Mouse (Mus musculus): ENCODE data around the gene Cd27. TPM values are rescaled to one million over a fixed set of nuclear protein-coding genes. Genes with fewer than 3 reads are reported as not detected.
"Not testable (repeated sequence)": the region's sequence is repeated elsewhere in the genome, so short reads cannot be mapped to it uniquely, and the experiment has no call there.

Cd27 gene
- polyA plus RNA-seq (2015; fragmentation: Nextera tagmentation; extraction: Ambion mirVana) = 3.1 and 5.7 TPM in 2 replicates

- WGBS = 47% methylated on average over 6 of the region's 6 CpGs
- ATAC-seq (ENCODE audit: low read depth) = no peak
- Histone ChIP-seq H3K4me2 (ENCODE audit: low read depth, low read length) (no peak within 1 kb of the TSS), H3K9ac (ENCODE audit: low read length) (peak within 1 kb of the TSS; percentile 34; the same call in 1 of the 2 replicates), H3K4me3 (ENCODE audit: low read length) (no peak within 1 kb of the TSS), H3K4me1 (replicated peaks; ENCODE audit: control insufficient read depth, insufficient read depth, low read length) (peaks cover 15% of the 10 kb centered on the region; the same call in 1 of the 2 replicates), H3K27ac (ENCODE audit: low read length) (no peak within 1 kb of the TSS), H3K9me3 (ENCODE audit: control insufficient read depth, low read length) (no peaks in the 10 kb centered on the region), H3K27me3 (ENCODE audit: control insufficient read depth, insufficient read depth, low read depth, low read length) (no peaks in the 10 kb centered on the region), H3K36me3 (ENCODE audit: control insufficient read depth, insufficient read depth, low read length) (no peaks in the 10 kb centered on the region)
Measured at GRCm38 (mm10) chr6:125236782-125237181, at the start of gene Cd27. Gene Cd27, minus strand, starts transcription at chr6:125237010.

DNA sequence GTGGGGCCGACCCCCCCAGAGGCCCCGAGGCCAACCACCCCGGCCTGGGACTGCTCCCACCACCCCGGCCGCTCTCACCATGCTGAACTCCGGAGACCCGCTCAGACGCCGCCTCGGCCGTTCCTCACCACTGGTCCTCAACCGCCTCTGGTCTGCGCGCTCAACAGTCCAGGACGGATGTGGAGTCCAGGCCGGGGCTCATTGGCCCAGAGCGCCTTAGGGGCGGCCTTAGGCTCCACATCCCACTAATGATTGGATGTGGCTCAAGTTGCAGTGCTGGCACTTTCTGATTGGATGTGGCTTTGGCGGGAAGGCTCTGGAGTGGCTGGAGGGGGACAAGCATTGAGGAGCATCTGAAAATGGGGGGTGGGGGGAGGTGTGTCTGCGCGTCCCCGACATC, 49.1 kb upstream of the Cd27 start, which contains the start of gene Tuba3a:
TSS of gene Tuba3a (minus strand) at position 153 of the 400 bp plus-strand sequence.
- ATAC-seq (ENCODE audit: low read depth) = no peak
- H3K9me3 ChIP-seq (ENCODE audit: control insufficient read depth, low read length) = 0 out of 2 replicates have a peak, but pooled peaks cover 5% of the 10 kb centered on the region
- 94% methylated on average over 22 of the region's 22 CpGs for WGBS

GRCm38 (mm10) chr6:125284751-125285150, 47.9 kb upstream of the Cd27 start:
- no peak overlapping the region for H3K9ac ChIP-seq (ENCODE audit: low read length)
- ATAC-seq (ENCODE audit: low read depth) = no peak
- no peak overlapping the region for H3K27ac ChIP-seq (ENCODE audit: low read length)
- no peaks in the 10 kb centered on the region for H3K36me3 ChIP-seq (ENCODE audit: control insufficient read depth, insufficient read depth, low read length)
- no peak overlapping the region for H3K4me3 ChIP-seq (ENCODE audit: low read length)
- H3K4me2 ChIP-seq (ENCODE audit: low read depth, low read length) = no peak overlapping the region
- no peaks in the 10 kb centered on the region for H3K27me3 ChIP-seq (ENCODE audit: control insufficient read depth, insufficient read depth, low read depth, low read length)
- H3K9me3 ChIP-seq (ENCODE audit: control insufficient read depth, low read length) = 0 out of 2 replicates have a peak, but pooled peaks cover 5% of the 10 kb centered on the region
- 0 out of 2 replicates have a peak, but pooled peaks cover 2% of the 10 kb centered on the region for H3K4me1 ChIP-seq (replicated peaks; ENCODE audit: control insufficient read depth, insufficient read depth, low read length)
- WGBS = 84% methylated on average over 7 of the region's 7 CpGs

More for the DNA sequence above, 49.1 kb upstream of the Cd27 start, which contains the start of gene Tuba3a:
- H3K27me3 ChIP-seq (ENCODE audit: control insufficient read depth, insufficient read depth, low read depth, low read length) = no peaks in the 10 kb centered on the region; the same call in 1 of the 2 replicates
- no peak within 1 kb of the TSS for H3K27ac ChIP-seq (ENCODE audit: low read length)
- no peak within 1 kb of the TSS for H3K4me2 ChIP-seq (ENCODE audit: low read depth, low read length)
- H3K4me3 ChIP-seq (ENCODE audit: low read length) = no peak within 1 kb of the TSS
- no peak within 1 kb of the TSS for H3K9ac ChIP-seq (ENCODE audit: low read length)
- 0 out of 2 replicates have a peak, but pooled peaks cover 2% of the 10 kb centered on the region for H3K4me1 ChIP-seq (replicated peaks; ENCODE audit: control insufficient read depth, insufficient read depth, low read length)
- no peaks in the 10 kb centered on the region for H3K36me3 ChIP-seq (ENCODE audit: control insufficient read depth, insufficient read depth, low read length)

- H3K27ac ChIP-seq (ENCODE audit: low read length) = no peak overlapping the region
- H3K36me3 ChIP-seq (ENCODE audit: control insufficient read depth, insufficient read depth, low read length) = no peaks in the 10 kb centered on the region
- H3K4me3 ChIP-seq (ENCODE audit: low read length) = no peak overlapping the region
- H3K9me3 ChIP-seq (ENCODE audit: control insufficient read depth, low read length) = 0 out of 2 replicates have a peak, but pooled peaks cover 5% of the 10 kb centered on the region
- no peaks in the 10 kb centered on the region for H3K27me3 ChIP-seq (ENCODE audit: control insufficient read depth, insufficient read depth, low read depth, low read length)
- H3K4me1 ChIP-seq (replicated peaks; ENCODE audit: control insufficient read depth, insufficient read depth, low read length) = 0 out of 2 replicates have a peak, but pooled peaks cover 2% of the 10 kb centered on the region
- 23% methylated on average over 8 of the region's 8 CpGs for WGBS
- no peak for ATAC-seq (ENCODE audit: low read depth)
- H3K9ac ChIP-seq (ENCODE audit: low read length) = no peak overlapping the region
- no peak overlapping the region for H3K4me2 ChIP-seq (ENCODE audit: low read depth, low read length)
Measured at GRCm38 (mm10) chr6:125284250-125284649, 47.4 kb upstream of the Cd27 start.

DNA sequence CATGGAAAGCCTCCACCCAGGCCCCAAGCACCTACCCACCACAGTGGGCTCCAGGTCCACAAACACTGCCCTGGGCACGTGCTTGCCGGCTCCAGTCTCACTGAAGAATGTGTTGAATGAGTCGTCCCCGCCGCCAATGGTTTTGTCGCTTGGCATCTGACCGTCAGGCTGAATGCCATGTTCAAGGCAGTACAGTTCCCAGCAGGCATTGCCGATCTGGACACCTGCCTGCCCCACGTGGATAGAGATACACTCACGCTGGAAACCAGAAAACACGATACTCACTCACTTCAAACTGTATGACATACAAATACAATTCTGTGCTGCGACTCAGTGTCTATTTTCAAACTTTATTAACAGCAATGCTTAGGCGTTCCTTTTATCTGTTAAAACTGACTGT, 45.9 kb upstream of the Cd27 start:
- not testable (repeated sequence) for H3K27ac ChIP-seq (ENCODE audit: low read length); H3K4me2 ChIP-seq (ENCODE audit: low read depth, low read length); H3K4me1 ChIP-seq (replicated peaks; ENCODE audit: control insufficient read depth, insufficient read depth, low read length); H3K36me3 ChIP-seq (ENCODE audit: control insufficient read depth, insufficient read depth, low read length); ATAC-seq (ENCODE audit: low read depth); H3K4me3 ChIP-seq (ENCODE audit: low read length); H3K9ac ChIP-seq (ENCODE audit: low read length); H3K9me3 ChIP-seq (ENCODE audit: control insufficient read depth, low read length); H3K27me3 ChIP-seq (ENCODE audit: control insufficient read depth, insufficient read depth, low read depth, low read length)
- WGBS = 88% methylated on average over 13 of the region's 13 CpGs

- no peaks in the 10 kb centered on the region for H3K27me3 ChIP-seq (ENCODE audit: control insufficient read depth, insufficient read depth, low read depth, low read length)
- no peak overlapping the region for H3K4me2 ChIP-seq (ENCODE audit: low read depth, low read length)
- no peak overlapping the region for H3K4me3 ChIP-seq (ENCODE audit: low read length)
- ATAC-seq (ENCODE audit: low read depth) = no peak
- H3K36me3 ChIP-seq (ENCODE audit: control insufficient read depth, insufficient read depth, low read length) = no peaks in the 10 kb centered on the region
- H3K4me1 ChIP-seq (replicated peaks; ENCODE audit: control insufficient read depth, insufficient read depth, low read length) = no peaks in the 10 kb centered on the region
- H3K9me3 ChIP-seq (ENCODE audit: control insufficient read depth, low read length) = 0 out of 2 replicates have a peak, but pooled peaks cover under 1% of the 10 kb centered on the region
- H3K9ac ChIP-seq (ENCODE audit: low read length) = no peak overlapping the region
- 59% methylated on average over 8 of the region's 8 CpGs for WGBS
- no peak overlapping the region for H3K27ac ChIP-seq (ENCODE audit: low read length)
Measured at GRCm38 (mm10) chr6:125279729-125280128, 42.9 kb upstream of the Cd27 start.

DNA sequence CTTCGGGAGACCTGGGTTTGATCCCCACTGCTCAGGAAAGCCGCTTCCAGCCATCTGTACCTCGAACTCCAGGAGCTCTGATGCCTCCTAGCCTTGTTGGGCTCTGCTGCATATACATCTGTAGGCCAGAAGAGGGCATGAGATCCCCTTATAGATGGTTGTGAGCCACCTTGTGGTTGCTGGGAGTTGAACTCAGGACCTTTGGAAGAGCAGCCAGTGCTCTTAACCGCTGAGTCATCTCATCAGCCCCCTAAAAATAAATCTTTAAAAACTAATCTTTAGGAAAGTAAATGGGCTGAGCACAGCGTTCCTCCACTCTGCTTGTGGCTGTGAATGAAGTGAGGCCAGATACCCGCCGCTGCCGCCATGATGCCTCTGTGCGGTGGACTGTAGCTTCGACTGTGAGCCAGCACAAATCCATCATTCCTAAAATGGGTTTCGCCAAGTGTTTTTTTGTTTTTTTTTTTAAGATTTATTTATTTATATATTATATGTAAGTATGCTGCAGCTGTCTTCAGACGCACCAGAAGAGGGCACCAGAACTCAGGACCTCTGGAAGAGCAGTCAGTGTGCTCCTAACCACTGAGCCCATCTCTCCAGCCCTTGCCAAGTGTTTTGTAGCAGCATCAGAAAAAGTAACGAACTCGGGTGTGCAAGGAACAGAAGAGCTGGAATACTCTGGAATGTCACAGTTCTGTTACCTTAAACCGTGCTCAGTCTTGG, 38.2 kb upstream of the Cd27 start:
- H3K9me3 ChIP-seq (ENCODE audit: control insufficient read depth, low read length) = no peaks in the 10 kb centered on the region

GRCm38 (mm10) chr6:125272228-125272785, 35.5 kb upstream of the Cd27 start:
- Histone ChIP-seq H3K27me3 (ENCODE audit: control insufficient read depth, insufficient read depth, low read depth, low read length) (no peaks in the 10 kb centered on the region), H3K4me1 (replicated peaks; ENCODE audit: control insufficient read depth, insufficient read depth, low read length) (peaks cover 6% of the 10 kb centered on the region; the same call in 1 of the 2 replicates), H3K4me3 (ENCODE audit: low read length) (no peak overlapping the region), H3K9me3 (ENCODE audit: control insufficient read depth, low read length) (no peaks in the 10 kb centered on the region), H3K9ac (ENCODE audit: low read length) (no peak overlapping the region), H3K36me3 (ENCODE audit: control insufficient read depth, insufficient read depth, low read length) (no peaks in the 10 kb centered on the region), H3K4me2 (ENCODE audit: low read depth, low read length) (no peak overlapping the region), H3K27ac (ENCODE audit: low read length) (no peak overlapping the region)
- ATAC-seq (ENCODE audit: low read depth) = no peak
- 63% methylated on average over 10 of the region's 10 CpGs for WGBS

More for the DNA sequence above, 38.2 kb upstream of the Cd27 start:
- no peak overlapping the region for H3K9ac ChIP-seq (ENCODE audit: low read length)
- H3K27ac ChIP-seq (ENCODE audit: low read length) = no peak overlapping the region
- no peak overlapping the region for H3K4me2 ChIP-seq (ENCODE audit: low read depth, low read length)
- no peaks in the 10 kb centered on the region for H3K36me3 ChIP-seq (ENCODE audit: control insufficient read depth, insufficient read depth, low read length)
- H3K4me3 ChIP-seq (ENCODE audit: low read length) = no peak overlapping the region
- WGBS = 44% methylated on average over 15 of the region's 15 CpGs
- ATAC-seq (ENCODE audit: low read depth) = no peak
- H3K4me1 ChIP-seq (replicated peaks; ENCODE audit: control insufficient read depth, insufficient read depth, low read length) = peaks cover 6% of the 10 kb centered on the region; the same call in 1 of the 2 replicates
- H3K27me3 ChIP-seq (ENCODE audit: control insufficient read depth, insufficient read depth, low read depth, low read length) = no peaks in the 10 kb centered on the region
